In the genomic region with DNA sequence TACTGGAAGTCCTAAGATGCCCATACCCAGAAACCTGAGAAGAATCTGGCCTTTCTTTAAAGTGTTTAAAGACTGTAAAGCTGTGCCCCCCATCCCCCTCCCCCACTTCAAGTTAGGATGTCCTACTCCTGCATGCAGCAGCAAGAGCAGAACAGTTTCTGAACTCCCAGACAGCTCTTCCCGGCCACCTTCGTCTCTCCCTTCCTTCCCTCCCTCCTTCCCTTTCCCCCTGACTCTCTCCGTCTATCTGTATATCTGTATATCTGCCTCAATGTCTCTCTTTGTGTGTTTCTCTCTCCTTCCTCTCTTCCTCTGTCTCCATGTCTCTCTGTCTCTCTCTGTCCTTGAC, we compare ENCODE assay signal across 11 mouse cellular contexts. TPM values are rescaled to one million over a fixed set of nuclear protein-coding genes. Genes with fewer than 3 reads are reported as not detected.
DNase-seq lines count a peak whose midpoint lies in the region; ATAC-seq lines count a peak whose summit lies in the region.
"Had no signal": no experiment of that assay in that cellular context is flagged by ENCODE, and none has a peak within 500 bp of the region (broad histone marks: within the 10 kb centered on the region; RNA-seq: fewer than 3 reads in every experiment).

No protein-coding gene starts in this region.

- DNase-seq in forebrain, embryonic 10.5 days (ENCODE audit: extremely low spot score, low spot score): no peak
- DNase-seq in kidney, postnatal 36 days: no peak
- no peak for DNase-seq in adrenal gland, adult (ENCODE audit: inconsistent age in 2 of 2, low spot score in 1 of 2)
- DNase-seq in testis, postnatal 14 days (ENCODE audit: low spot score): no peak
- DNase-seq: adrenal gland, adult 8-10 months; cerebellum, adult 11-12 months; embryo, embryonic 11 days had no signal

- peaks cover 16% of the 10 kb centered on the region for H3K4me1 ChIP-seq in forebrain, embryonic 12.5 days
- peaks cover 17% of the 10 kb centered on the region for H3K4me1 ChIP-seq in forebrain, embryonic 10.5 days
- peaks cover 14% of the 10 kb centered on the region for H3K4me1 ChIP-seq in kidney, embryonic 16.5 days (ENCODE audit: insufficient read depth, low read length)
- peaks cover 13% of the 10 kb centered on the region for H3K4me1 ChIP-seq in embryonic facial prominence, embryonic 12.5 days
- H3K4me1 ChIP-seq in limb, embryonic 13.5 days: peaks cover 12% of the 10 kb centered on the region

- H3K9ac ChIP-seq in forebrain, embryonic 12.5 days: no peak overlapping the region
- H3K9ac ChIP-seq in kidney, embryonic 16.5 days (replicated peaks; ENCODE audit: low read length): peak overlapping the region; percentile 31; the same call in 1 of the 2 replicates
- H3K9ac ChIP-seq in embryonic facial prominence, embryonic 12.5 days: no peak overlapping the region
- H3K9ac ChIP-seq in limb, embryonic 13.5 days: 0 out of 2 replicates have a peak overlapping the region, but pooled peaks have one; percentile 4

- no peak for ATAC-seq in forebrain, embryonic 12.5 days (ENCODE audit: low FRiP score)
- peak; percentile 39 for ATAC-seq in kidney, embryonic 16.5 days (ENCODE audit: low FRiP score, low TSS enrichment)
- ATAC-seq in embryonic facial prominence, embryonic 12.5 days (ENCODE audit: insufficient number of reproducible peaks, insufficient read depth, low FRiP score, low TSS enrichment): no peak
- ATAC-seq in limb, embryonic 13.5 days (ENCODE audit: low FRiP score, low read depth): no peak

- H3K36me3 ChIP-seq in forebrain, embryonic 12.5 days (replicated peaks): no peaks in the 10 kb centered on the region
- no peaks in the 10 kb centered on the region for H3K36me3 ChIP-seq in forebrain, embryonic 10.5 days (replicated peaks)
- no peaks in the 10 kb centered on the region for H3K36me3 ChIP-seq in kidney, embryonic 16.5 days (ENCODE audit: insufficient read depth, low read length)
- no peaks in the 10 kb centered on the region for H3K36me3 ChIP-seq in embryonic facial prominence, embryonic 12.5 days
- H3K36me3 ChIP-seq in limb, embryonic 13.5 days: no peaks in the 10 kb centered on the region

- no peak overlapping the region for H3K27ac ChIP-seq in forebrain, embryonic 12.5 days
- no peak overlapping the region for H3K27ac ChIP-seq in forebrain, embryonic 10.5 days
- 0 out of 2 replicates have a peak overlapping the region, but pooled peaks have one; percentile 18 for H3K27ac ChIP-seq in kidney, embryonic 16.5 days (ENCODE audit: low read length)
- H3K27ac ChIP-seq in embryonic facial prominence, embryonic 12.5 days: no peak overlapping the region
- H3K27ac ChIP-seq in limb, embryonic 13.5 days: no peak overlapping the region

- H3K4me2 ChIP-seq in forebrain, embryonic 12.5 days: peak overlapping the region; percentile 21; the same call in 1 of the 2 replicates
- peak overlapping the region; percentile 35 for H3K4me2 ChIP-seq in kidney, embryonic 16.5 days (replicated peaks; ENCODE audit: low read depth, low read length)
- peak overlapping the region; percentile 11; the same call in 1 of the 2 replicates for H3K4me2 ChIP-seq in embryonic facial prominence, embryonic 12.5 days (replicated peaks)
- H3K4me2 ChIP-seq in limb, embryonic 13.5 days (replicated peaks): peak overlapping the region; percentile 44

- no peaks in the 10 kb centered on the region for H3K27me3 ChIP-seq in forebrain, embryonic 12.5 days
- no peaks in the 10 kb centered on the region for H3K27me3 ChIP-seq in forebrain, embryonic 10.5 days (ENCODE audit: poor library complexity, severe bottlenecking)
- no peaks in the 10 kb centered on the region for H3K27me3 ChIP-seq in kidney, embryonic 16.5 days (ENCODE audit: insufficient read depth, low read length)
- H3K27me3 ChIP-seq in embryonic facial prominence, embryonic 12.5 days: no peaks in the 10 kb centered on the region
- no peaks in the 10 kb centered on the region for H3K27me3 ChIP-seq in limb, embryonic 13.5 days

- 26% methylated on average over 3 of the region's 3 CpGs for WGBS in forebrain, embryonic 12.5 days
- 21% methylated on average over 3 of the region's 3 CpGs for WGBS in forebrain, embryonic 10.5 days
- WGBS in kidney, embryonic 16.5 days: 7% methylated on average over 3 of the region's 3 CpGs
- 22% methylated on average over 3 of the region's 3 CpGs for WGBS in embryonic facial prominence, embryonic 12.5 days
- 7% methylated on average over 3 of the region's 3 CpGs for WGBS in limb, embryonic 13.5 days

- no peaks in the 10 kb centered on the region for H3K9me3 ChIP-seq in forebrain, embryonic 12.5 days
- H3K9me3 ChIP-seq in forebrain, embryonic 10.5 days: no peaks in the 10 kb centered on the region
- no peaks in the 10 kb centered on the region for H3K9me3 ChIP-seq in kidney, embryonic 16.5 days (ENCODE audit: low read length)
- H3K9me3 ChIP-seq in embryonic facial prominence, embryonic 12.5 days: no peaks in the 10 kb centered on the region
- no peaks in the 10 kb centered on the region for H3K9me3 ChIP-seq in limb, embryonic 13.5 days

- no peak overlapping the region for H3K4me3 ChIP-seq in forebrain, embryonic 12.5 days (replicated peaks)
- no peak overlapping the region for H3K4me3 ChIP-seq in forebrain, embryonic 10.5 days
- H3K4me3 ChIP-seq in kidney, embryonic 16.5 days (ENCODE audit: low read length): peak overlapping the region; percentile 11; the same call in 1 of the 2 replicates
- no peak overlapping the region for H3K4me3 ChIP-seq in embryonic facial prominence, embryonic 12.5 days
- H3K4me3 ChIP-seq in limb, embryonic 13.5 days: no peak overlapping the region

RNA-seq across cellular contexts. Expression of gene Fnip2, which starts 8.8 kb away (rescaled TPM):
- polyA plus RNA-seq in forebrain, embryonic 12.5 days (2016; fragmentation: Nextera tagmentation; extraction: Ambion mirVana): 6.2 and 7.3 TPM in 2 replicates
- polyA plus RNA-seq in forebrain, embryonic 10.5 days (2016; fragmentation: Nextera tagmentation; extraction: Ambion mirVana): 5.6 and 6.5 TPM in 2 replicates
- polyA plus RNA-seq in kidney, embryonic 16.5 days (2015; fragmentation: Nextera tagmentation; extraction: Ambion mirVana): 3.2 and 3.8 TPM in 2 replicates
- 7.0 and 7.8 TPM in 2 replicates for polyA plus RNA-seq in embryonic facial prominence, embryonic 12.5 days (2016; fragmentation: Nextera tagmentation; extraction: Ambion mirVana)
- 3.4 and 3.9 TPM in 2 replicates for polyA plus RNA-seq in limb, embryonic 13.5 days (2015; fragmentation: Nextera tagmentation; extraction: Ambion mirVana)

RNA-seq across cellular contexts. Expression of gene Ppid, which starts 14.7 kb away (rescaled TPM):
- polyA plus RNA-seq in forebrain, embryonic 12.5 days (2016; fragmentation: Nextera tagmentation; extraction: Ambion mirVana): 176 and 188 TPM in 2 replicates
- 241 and 245 TPM in 2 replicates for polyA plus RNA-seq in forebrain, embryonic 10.5 days (2016; fragmentation: Nextera tagmentation; extraction: Ambion mirVana)
- 160 and 165 TPM in 2 replicates for polyA plus RNA-seq in kidney, embryonic 16.5 days (2015; fragmentation: Nextera tagmentation; extraction: Ambion mirVana)
- polyA plus RNA-seq in embryonic facial prominence, embryonic 12.5 days (2016; fragmentation: Nextera tagmentation; extraction: Ambion mirVana): 187 and 196 TPM in 2 replicates
- polyA plus RNA-seq in limb, embryonic 13.5 days (2015; fragmentation: Nextera tagmentation; extraction: Ambion mirVana): 187 and 192 TPM in 2 replicates

RNA-seq across cellular contexts. Expression of gene 4930579G24Rik, which starts 52.4 kb away (rescaled TPM):
- polyA plus RNA-seq in forebrain, embryonic 12.5 days (2016; fragmentation: Nextera tagmentation; extraction: Ambion mirVana): 18.1 and 19.5 TPM in 2 replicates
- 23.6 and 23.9 TPM in 2 replicates for polyA plus RNA-seq in forebrain, embryonic 10.5 days (2016; fragmentation: Nextera tagmentation; extraction: Ambion mirVana)
- 29.4 and 30.1 TPM in 2 replicates for polyA plus RNA-seq in kidney, embryonic 16.5 days (2015; fragmentation: Nextera tagmentation; extraction: Ambion mirVana)
- 39.8 and 40.0 TPM in 2 replicates for polyA plus RNA-seq in embryonic facial prominence, embryonic 12.5 days (2016; fragmentation: Nextera tagmentation; extraction: Ambion mirVana)
- 35.5 and 35.9 TPM in 2 replicates for polyA plus RNA-seq in limb, embryonic 13.5 days (2015; fragmentation: Nextera tagmentation; extraction: Ambion mirVana)

RNA-seq across cellular contexts. Expression of gene Etfdh, which starts 52.9 kb away (rescaled TPM):
- polyA plus RNA-seq in forebrain, embryonic 12.5 days (2016; fragmentation: Nextera tagmentation; extraction: Ambion mirVana): 42.2 and 42.5 TPM in 2 replicates
- polyA plus RNA-seq in forebrain, embryonic 10.5 days (2016; fragmentation: Nextera tagmentation; extraction: Ambion mirVana): 41.1 and 43.8 TPM in 2 replicates
- polyA plus RNA-seq in kidney, embryonic 16.5 days (2015; fragmentation: Nextera tagmentation; extraction: Ambion mirVana): 85.0 and 85.3 TPM in 2 replicates
- 51.0 and 56.7 TPM in 2 replicates for polyA plus RNA-seq in embryonic facial prominence, embryonic 12.5 days (2016; fragmentation: Nextera tagmentation; extraction: Ambion mirVana)
- 53.8 and 57.4 TPM in 2 replicates for polyA plus RNA-seq in limb, embryonic 13.5 days (2015; fragmentation: Nextera tagmentation; extraction: Ambion mirVana)

Comparison
In these comparisons a context has a peak if more than half of its experiments do, and no peak if none do; other contexts are left out.
1. H3K9ac ChIP-seq: peak in kidney, embryonic 16.5 days (single experiment) and limb, embryonic 13.5 days (single experiment); none in forebrain, embryonic 12.5 days (single experiment) and embryonic facial prominence, embryonic 12.5 days (single experiment).
2. Peak in every context shown above with its lines, with median percentiles within 50 percentile points of each other: H3K4me2 ChIP-seq.